Mouse (Mus musculus): ENCODE data around the gene Uri1. TPM values are rescaled to one million over a fixed set of nuclear protein-coding genes. Genes with fewer than 3 reads are reported as not detected.
A peak's percentile ranks its signal among the peaks of the same experiment; 100 is the strongest.

The Uri1 gene
- total RNA-seq, 2 experiments from 2014 or later, result 39.5 to 40.5 TPM

GRCm38 (mm10) chr7:38019369-38019749, 4.0 kb downstream of the Uri1 start:
- peak; percentile 81 to 95 for DNase-seq (ENCODE audit: extremely low spot score in 1 of 2, low spot score in 2 of 2)
- intact Hi-C loops (cut with DNase I), result no loop called here

DNA sequence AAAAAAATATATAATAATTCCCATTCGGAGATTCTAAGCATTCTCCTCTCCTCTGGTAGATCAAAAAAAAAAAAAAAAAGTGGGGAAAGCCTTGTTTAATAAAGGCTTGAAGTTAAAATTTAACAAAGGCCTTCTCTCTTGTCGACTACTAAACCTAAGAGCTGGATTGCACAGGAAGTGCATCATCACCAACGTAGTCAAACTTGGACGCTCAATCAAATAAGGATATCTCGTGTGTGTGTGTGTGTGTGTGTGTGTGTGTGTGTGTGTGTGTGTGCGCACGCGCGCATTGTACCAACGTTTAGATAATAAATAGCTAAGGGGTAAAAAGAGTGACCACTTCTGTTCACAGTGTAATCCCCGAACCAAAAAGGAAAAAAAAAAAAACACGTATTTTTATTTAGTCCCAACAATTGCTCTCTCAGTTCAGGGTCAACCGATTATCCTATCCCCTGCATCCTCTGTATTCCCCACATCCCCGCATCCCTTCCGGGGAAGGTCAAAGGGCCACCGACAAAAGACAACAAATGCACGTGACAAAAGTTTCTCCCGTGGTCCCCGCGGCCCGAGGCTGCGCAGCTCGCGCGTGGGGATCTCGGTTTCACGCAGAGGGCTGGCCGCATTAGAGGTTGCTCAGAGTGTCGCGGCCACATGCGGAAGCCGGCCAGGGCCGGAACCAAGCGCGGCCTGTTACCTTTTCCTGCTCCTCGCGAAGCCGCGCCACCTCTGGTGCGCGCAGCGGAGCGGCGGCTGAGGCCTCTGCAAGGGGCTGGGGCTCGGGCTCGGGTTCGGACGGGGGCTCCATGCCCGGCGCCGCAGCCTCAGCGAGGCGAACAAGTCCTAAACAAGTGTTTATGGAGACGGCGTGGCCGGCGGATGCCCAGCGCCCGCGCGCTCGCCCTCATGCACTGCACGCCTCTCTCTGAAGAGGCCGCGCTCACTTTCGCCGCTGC, 4.7 kb downstream of the Uri1 start:
- DNase-seq (ENCODE audit: extremely low spot score in 1 of 2, low spot score in 2 of 2), result peak; percentile 50 to 79
- intact Hi-C loops (cut with DNase I), result no loop called here

GRCm38 (mm10) chr7:38015356-38015755, 8.0 kb downstream of the Uri1 start:
- intact Hi-C loops (cut with DNase I), result no loop called here

GRCm38 (mm10) chr7:38013946-38014345, 9.4 kb downstream of the Uri1 start:
- no peak for DNase-seq (ENCODE audit: extremely low spot score in 1 of 2, low spot score in 2 of 2)
- intact Hi-C loops (cut with DNase I), result no loop called here

More at GRCm38 (mm10) chr7:38015356-38015755, 8.0 kb downstream of the Uri1 start:
- DNase-seq (ENCODE audit: extremely low spot score in 1 of 2, low spot score in 2 of 2), result no peak

- intact Hi-C loops (cut with DNase I), result no loop called here
- no peak for DNase-seq (ENCODE audit: extremely low spot score in 1 of 2, low spot score in 2 of 2)
Observed at GRCm38 (mm10) chr7:38012811-38013210, 10.5 kb downstream of the Uri1 start.

- intact Hi-C loops (cut with DNase I), result no loop called here
- DNase-seq (ENCODE audit: extremely low spot score in 1 of 2, low spot score in 2 of 2), result no peak
Observed at GRCm38 (mm10) chr7:38008359-38008758, 15.0 kb downstream of the Uri1 start.

DNA sequence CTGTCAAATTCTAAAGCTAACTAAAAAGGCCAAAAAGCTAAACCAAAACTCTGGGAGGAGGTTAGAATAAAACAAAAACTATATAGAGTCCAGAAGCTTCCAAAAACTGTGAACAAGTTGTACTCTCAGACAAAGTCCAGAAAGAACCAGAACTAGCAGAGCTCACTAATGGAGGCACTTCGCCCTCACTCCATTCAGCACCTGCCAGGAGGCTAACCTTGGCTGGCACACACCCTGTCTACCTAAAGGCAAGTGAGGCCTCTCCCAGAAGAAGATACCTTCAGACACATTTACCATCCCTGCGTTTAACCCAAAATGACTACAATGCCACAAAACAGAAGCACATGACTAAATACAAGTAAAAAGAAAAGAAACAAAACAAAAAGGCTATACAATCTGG, 20.9 kb downstream of the Uri1 start:
- DNase-seq (ENCODE audit: extremely low spot score in 1 of 2, low spot score in 2 of 2), result no peak
- intact Hi-C loops (cut with DNase I), result no loop called here

DNA sequence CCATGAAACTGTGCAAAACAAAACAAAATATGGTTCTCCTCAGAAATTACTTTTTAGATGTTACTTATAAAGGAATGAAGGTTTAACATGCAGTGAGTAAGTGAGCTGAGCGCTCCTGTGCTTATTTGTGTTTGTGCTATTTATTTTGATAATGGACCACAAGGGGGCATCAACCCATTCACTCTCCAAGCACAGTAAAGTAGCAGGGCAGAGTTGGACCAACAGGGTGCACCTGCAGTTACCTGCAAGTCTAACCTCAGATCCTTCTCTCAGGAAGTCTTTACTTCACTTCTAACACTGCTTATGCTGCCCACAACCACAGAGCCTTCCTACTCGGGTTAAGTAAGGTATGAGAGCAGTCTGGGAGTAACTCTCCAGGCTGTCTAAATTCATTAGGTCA, 23.7 kb downstream of the Uri1 start:
- intact Hi-C loops (cut with DNase I), result no loop called here
- no peak for DNase-seq (ENCODE audit: extremely low spot score in 1 of 2, low spot score in 2 of 2)

DNA sequence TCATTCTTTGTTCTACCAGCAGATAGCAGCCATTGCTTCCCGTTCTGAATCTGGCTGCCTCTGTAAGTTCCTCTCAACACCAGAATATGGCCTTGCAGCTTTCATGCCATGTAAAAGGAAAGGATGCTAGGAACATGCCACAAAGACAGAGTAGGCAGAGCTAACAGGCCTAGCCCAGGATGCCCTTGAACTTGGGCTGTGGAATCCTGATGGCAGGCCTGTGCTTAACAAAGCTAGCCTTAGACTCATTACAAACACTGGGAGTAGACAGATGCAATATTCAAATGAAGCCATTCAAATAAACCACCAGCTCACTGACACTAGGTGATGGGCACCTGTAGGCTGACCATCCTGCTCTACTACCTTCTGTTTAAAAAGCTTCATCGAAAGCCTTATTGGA, 30.5 kb downstream of the Uri1 start:
- no peak for DNase-seq (ENCODE audit: extremely low spot score in 1 of 2, low spot score in 2 of 2)
- intact Hi-C loops (cut with DNase I), result no loop called here

GRCm38 (mm10) chr7:37984866-37985265, 38.5 kb downstream of the Uri1 start:
- intact Hi-C loops (cut with DNase I), result no loop called here
- DNase-seq (ENCODE audit: extremely low spot score in 1 of 2, low spot score in 2 of 2), result no peak

DNA sequence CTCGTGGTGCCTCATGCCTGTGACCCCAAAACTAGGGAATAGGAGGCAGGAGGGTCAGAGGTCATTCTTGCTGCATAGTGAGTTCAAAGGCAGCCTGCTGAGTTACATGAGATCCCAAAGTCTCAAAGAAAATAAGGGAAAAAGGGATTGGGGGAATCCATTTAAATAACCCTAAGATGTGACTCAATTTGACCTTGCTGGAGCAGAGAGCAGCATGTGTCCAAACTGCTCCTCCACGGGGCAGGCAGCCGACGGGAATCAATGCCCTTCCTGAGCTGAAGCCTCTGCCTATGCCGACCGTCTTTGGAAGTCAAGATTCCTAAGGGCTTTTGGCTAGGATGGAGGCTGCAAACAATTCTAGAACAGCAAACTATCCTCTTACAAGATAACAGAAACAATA, 39.9 kb downstream of the Uri1 start:
- no peak for DNase-seq (ENCODE audit: extremely low spot score in 1 of 2, low spot score in 2 of 2)
- intact Hi-C loops (cut with DNase I), result no loop called here

DNA sequence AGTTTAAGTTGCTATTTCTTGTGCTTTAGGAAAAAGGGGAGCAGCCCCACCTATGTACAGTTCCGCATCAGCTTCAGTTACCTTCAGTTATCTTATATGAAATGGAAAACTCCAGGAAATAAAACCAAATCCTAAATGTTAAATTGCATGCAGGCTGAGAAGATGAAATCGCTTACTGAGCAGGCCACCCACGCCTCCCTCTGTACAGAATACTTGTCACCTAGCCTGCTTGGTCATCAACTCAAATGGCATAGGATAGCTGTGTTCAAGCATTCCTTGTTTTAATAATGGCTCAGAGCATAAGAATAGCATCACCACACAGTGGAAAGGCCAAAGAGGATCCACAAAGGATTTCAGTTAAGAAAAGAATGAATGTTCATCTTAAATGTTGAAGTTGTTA, 43.6 kb downstream of the Uri1 start:
- no peak for DNase-seq (ENCODE audit: extremely low spot score in 1 of 2, low spot score in 2 of 2)
- intact Hi-C loops (cut with DNase I), result no loop called here

- DNase-seq (ENCODE audit: extremely low spot score in 1 of 2, low spot score in 2 of 2), result no peak
- intact Hi-C loops (cut with DNase I), result no loop called here
Observed at GRCm38 (mm10) chr7:37978412-37978811, 44.9 kb downstream of the Uri1 start.

- intact Hi-C loops (cut with DNase I), result no loop called here
- no peak for DNase-seq (ENCODE audit: extremely low spot score in 1 of 2, low spot score in 2 of 2)
Observed at GRCm38 (mm10) chr7:37977676-37978075, 45.7 kb downstream of the Uri1 start.

- DNase-seq (ENCODE audit: extremely low spot score in 1 of 2, low spot score in 2 of 2), result no peak
- intact Hi-C loops (cut with DNase I), result no loop called here
Observed at GRCm38 (mm10) chr7:37972999-37973555, 50.3 kb downstream of the Uri1 start.

DNA sequence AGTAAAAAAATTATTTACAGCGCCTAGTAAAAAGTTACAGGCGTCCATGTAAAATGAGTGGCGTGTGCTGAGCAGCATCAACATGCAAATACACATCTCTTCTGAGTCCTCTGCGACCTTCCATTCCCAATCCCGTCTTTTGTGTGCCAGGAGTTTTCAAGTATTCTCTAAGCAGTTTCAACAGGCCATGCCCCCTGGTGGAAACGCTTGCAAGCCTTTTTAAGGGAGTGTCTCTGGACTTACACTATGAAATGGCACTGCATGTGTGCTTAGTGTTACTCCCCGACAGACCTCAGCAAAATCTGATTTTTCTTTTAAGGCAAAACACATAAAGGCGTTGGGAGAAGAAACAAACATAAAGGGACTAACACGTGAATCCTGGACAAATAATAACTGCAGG, 50.8 kb downstream of the Uri1 start:
- no peak for DNase-seq (ENCODE audit: extremely low spot score in 1 of 2, low spot score in 2 of 2)
- intact Hi-C loops (cut with DNase I), result no loop called here

- intact Hi-C loops (cut with DNase I), result no loop called here
Observed at GRCm38 (mm10) chr7:37962326-37962725, 61.0 kb downstream of the Uri1 start.

DNA sequence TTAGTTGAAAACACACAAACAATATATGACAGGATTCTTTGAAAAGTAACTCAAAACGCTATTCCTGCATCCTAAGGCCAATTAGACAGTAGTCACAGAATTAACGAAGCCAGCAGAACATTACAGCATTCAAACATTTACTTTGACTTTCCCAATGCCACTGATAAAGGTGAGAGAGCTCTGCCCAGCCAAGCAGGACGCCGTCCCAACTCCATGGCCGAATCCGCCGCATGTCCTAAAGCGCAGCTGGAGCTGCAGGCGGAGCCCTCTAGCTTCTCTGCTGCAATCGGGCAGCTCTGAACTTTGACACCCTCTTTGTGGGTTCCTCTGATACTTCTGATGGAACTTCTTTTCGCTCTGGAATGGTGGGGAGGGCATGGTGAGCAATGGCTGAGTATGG, 62.1 kb downstream of the Uri1 start:
- no peak for DNase-seq (ENCODE audit: extremely low spot score in 1 of 2, low spot score in 2 of 2)
- intact Hi-C loops (cut with DNase I), result no loop called here

More at GRCm38 (mm10) chr7:37962326-37962725, 61.0 kb downstream of the Uri1 start:
- no peak for DNase-seq (ENCODE audit: extremely low spot score in 1 of 2, low spot score in 2 of 2)

GRCm38 (mm10) chr7:37951841-37952240, 71.5 kb downstream of the Uri1 start:
- DNase-seq (ENCODE audit: extremely low spot score in 1 of 2, low spot score in 2 of 2), result no peak
- intact Hi-C loops (cut with DNase I), result no loop called here

- intact Hi-C loops (cut with DNase I), result no loop called here
- no peak for DNase-seq (ENCODE audit: extremely low spot score in 1 of 2, low spot score in 2 of 2)
Observed at GRCm38 (mm10) chr7:37936459-37936858, 86.9 kb downstream of the Uri1 start.

All from left cerebral cortex, postnatal 10 days (tissue).